Mouse (Mus musculus) G1E (cell line): ENCODE data around the gene Pkhd1.

ENCODE experiments used
- CTCF ChIP-seq: IDR thresholded peaks from 2 replicates; pipeline ENCODE4 v1.5.1; 2012; ENCODE audit warnings: low read depth, low read length, inconsistent platforms, mixed read lengths
- GATA1 ChIP-seq: IDR thresholded peaks from 2 replicates; pipeline ENCODE4 v1.6.1; 2012; ENCODE audit warnings: borderline replicate concordance, low read length, inconsistent platforms, mixed read lengths
- POLR2AphosphoS5 ChIP-seq: IDR thresholded peaks from 2 replicates; pipeline ENCODE4 v1.6.1; 2012; ENCODE audit warnings: low read depth, low read length, inconsistent platforms; ENCODE audit not compliant: insufficient replicate concordance

GRCm38 (mm10) chr1:20017619-20018018 is 600.2 kb downstream of the Pkhd1 start:
- TF ChIP-seq CTCF (no peak), POLR2AphosphoS5 (no peak), GATA1 (no peak)
